Mouse (Mus musculus): ENCODE results near the gene Olfr1453. TPM values are rescaled to one million over a fixed set of nuclear protein-coding genes. Genes with fewer than 3 reads are reported as not detected.
"Not testable (repeated sequence)": the region's sequence is repeated elsewhere in the genome, so short reads cannot be mapped to it uniquely, and the experiment has no call there.

Gene Olfr1453
- total RNA-seq (2021) = not detected
- long read RNA-seq, experiment 1 = 0 reads
- long read RNA-seq, experiment 2 = 0 reads

DNA sequence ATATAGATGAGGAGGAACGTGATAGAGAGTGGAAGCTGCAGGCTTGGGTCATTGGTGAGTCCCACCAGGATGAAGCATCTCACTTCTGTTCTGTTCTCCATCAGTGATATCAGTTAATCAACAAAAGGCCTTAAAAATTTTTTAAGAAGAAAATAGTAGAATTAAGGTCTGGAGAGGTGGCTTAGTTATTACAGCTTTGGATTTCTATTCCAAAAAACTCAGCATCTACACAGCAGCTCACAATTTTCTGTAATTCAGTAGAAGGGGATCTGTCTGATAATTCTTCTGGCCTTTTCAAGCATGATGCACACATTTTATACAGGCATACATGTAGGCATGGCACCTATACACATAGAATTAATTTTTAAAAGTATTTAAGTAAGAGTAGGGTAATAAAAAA, at the start of gene Olfr1453:
Gene Olfr1453, minus strand, starts transcription at position 101 of the 400 bp plus-strand sequence.
- no peak for DNase-seq

DNA sequence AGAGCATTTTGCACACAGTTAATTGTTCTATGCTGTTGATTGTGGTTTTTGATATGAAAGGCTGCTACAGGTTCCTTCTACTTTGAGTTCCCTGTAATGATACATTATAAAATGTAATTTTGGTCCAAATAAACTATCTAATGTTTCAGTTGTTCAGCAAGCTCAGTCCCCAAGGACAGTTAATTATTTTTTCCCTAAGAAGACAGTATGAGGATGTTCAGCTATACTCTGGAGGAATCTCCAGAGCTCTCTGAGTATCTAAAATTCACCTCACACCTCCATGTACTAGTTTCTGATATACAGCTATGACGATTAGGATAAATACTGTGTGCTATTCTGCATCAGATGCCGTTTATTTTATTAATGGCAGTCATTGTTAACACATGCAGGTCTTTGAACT, 32.2 kb upstream of the Olfr1453 start, which contains the start of gene Olfr1454:
Gene Olfr1454, plus strand, starts transcription at position 301 of the 400 bp plus-strand sequence.
- no peak for DNase-seq

DNA sequence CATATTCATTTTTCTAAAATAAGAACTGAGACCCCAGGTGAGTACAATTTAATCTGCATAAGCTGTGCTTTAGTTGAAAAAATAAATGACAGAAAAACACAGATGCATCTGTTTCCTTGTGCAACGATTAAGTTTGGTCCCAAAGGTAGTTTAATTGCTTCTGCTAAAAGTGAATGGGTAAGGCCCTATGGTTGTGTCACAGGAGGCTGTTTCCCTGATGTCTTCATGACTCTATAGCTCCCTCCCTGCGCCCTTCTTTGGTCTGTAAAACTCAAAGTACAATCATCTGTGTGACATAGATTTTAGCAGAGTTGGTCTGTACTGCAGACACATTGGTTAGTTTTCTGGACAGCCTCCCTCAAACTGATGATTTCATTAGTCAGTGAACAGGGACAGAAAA, 33.4 kb downstream of the Olfr1453 start, which contains the start of gene Olfr1451:
Gene Olfr1451, plus strand, starts transcription at position 301 of the 400 bp plus-strand sequence.
- no peak for DNase-seq

DNA sequence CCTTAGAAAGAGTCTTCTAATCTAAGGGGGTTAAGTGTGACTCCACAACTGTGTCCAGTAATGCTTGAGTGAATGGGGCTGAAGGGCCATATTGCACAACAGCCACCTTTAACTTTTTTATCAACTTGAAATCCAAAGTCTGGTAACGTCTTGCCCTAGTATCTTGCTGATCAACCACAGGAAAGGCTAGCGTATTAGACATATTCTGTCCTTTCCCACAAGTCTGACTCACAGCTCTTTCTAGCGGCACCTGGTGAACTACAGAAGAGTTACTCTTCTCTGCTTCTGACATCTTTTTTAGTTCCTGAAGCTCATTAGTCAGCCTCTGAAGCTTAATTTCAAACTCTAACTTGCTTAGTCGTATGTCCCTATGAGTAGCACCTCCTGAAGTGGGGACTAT, 35.8 kb downstream of the Olfr1453 start:
- not testable (repeated sequence) for DNase-seq

Other genes with a start within 250 kb of the Olfr1453 start
- 10 to 100 TPM; 82.9 to 97.8 TPM for gene Zfp91, start 232.2 kb downstream of the Olfr1453 start, total RNA-seq (2021)
- gene Lpxn, start 232.1 kb downstream of the Olfr1453 start, total RNA-seq (2021) = under 1 TPM; 0.36 to 0.38 TPM
- gene Gm5244, start 181.6 kb downstream of the Olfr1453 start, total RNA-seq (2021) = not detected
- not detected for gene Olfr1444, start 171.0 kb downstream of the Olfr1453 start, total RNA-seq (2021)
- gene Olfr1445, start 144.5 kb downstream of the Olfr1453 start, total RNA-seq (2021) = not detected
- gene Olfr1446, start 134.8 kb downstream of the Olfr1453 start, total RNA-seq (2021) = not detected
- gene Olfr1447, start 124.6 kb downstream of the Olfr1453 start, total RNA-seq (2021) = not detected
- gene Olfr1448, start 103.9 kb downstream of the Olfr1453 start, total RNA-seq (2021) = not detected
- not detected for gene Olfr1449, start 97.5 kb downstream of the Olfr1453 start, total RNA-seq (2021)
- not detected for gene Olfr1450, start 78.1 kb downstream of the Olfr1453 start, total RNA-seq (2021)
- not detected for gene Olfr1451, start 33.3 kb downstream of the Olfr1453 start, total RNA-seq (2021)
- not detected for gene Olfr1454, start 32.3 kb upstream of the Olfr1453 start, total RNA-seq (2021)
- gene Olfr1457, start 69.6 kb upstream of the Olfr1453 start, total RNA-seq (2021) = not detected
- not detected for gene Olfr1458, start 78.4 kb upstream of the Olfr1453 start, total RNA-seq (2021)
- gene Olfr1459, start 121.2 kb upstream of the Olfr1453 start, total RNA-seq (2021) = not detected
- not detected for gene Olfr1461, start 134.7 kb upstream of the Olfr1453 start, total RNA-seq (2021)
- not detected for gene Olfr1462, start 157.4 kb upstream of the Olfr1453 start, total RNA-seq (2021)
- gene Olfr1463, start 203.0 kb upstream of the Olfr1453 start, total RNA-seq (2021) = not detected